In genomic region chr9:108819495-108819894, GRCm38 (mm10) we compare ENCODE assay signal across 8 mouse cellular contexts. TPM values are rescaled to one million over a fixed set of nuclear protein-coding genes. Genes with fewer than 3 reads are reported as not detected.
DNase-seq lines count a peak whose midpoint lies in the region; ATAC-seq and TF ChIP-seq lines count a peak whose summit lies in the region.

No protein-coding gene starts in this region.

- H3K36me3 ChIP-seq in liver, embryonic 11.5 days (ENCODE audit: control insufficient read depth, insufficient read depth, low read length) = peaks cover 11% of the 10 kb centered on the region
- no peaks in the 10 kb centered on the region; the same call in 1 of the 2 replicates for H3K36me3 ChIP-seq in embryonic facial prominence, embryonic 11.5 days (replicated peaks; ENCODE audit: control insufficient read depth, insufficient read depth, low read depth, low read length)
- H3K36me3 ChIP-seq in liver, postnatal 0 days (replicated peaks; ENCODE audit: insufficient read depth, low read length) = peaks cover 14% of the 10 kb centered on the region

- H3K4me3 ChIP-seq in liver, embryonic 11.5 days (ENCODE audit: low read depth, low read length) = no peak overlapping the region
- H3K4me3 ChIP-seq in embryonic facial prominence, embryonic 11.5 days (ENCODE audit: low read depth, low read length) = no peak overlapping the region
- no peak overlapping the region for H3K4me3 ChIP-seq in liver, postnatal 0 days (ENCODE audit: low read depth, low read length)

- H3K4me1 ChIP-seq in liver, embryonic 11.5 days (replicated peaks; ENCODE audit: control insufficient read depth, insufficient read depth, low read length) = no peaks in the 10 kb centered on the region
- H3K4me1 ChIP-seq in embryonic facial prominence, embryonic 11.5 days (ENCODE audit: control insufficient read depth, insufficient read depth, low read length) = no peaks in the 10 kb centered on the region
- no peaks in the 10 kb centered on the region for H3K4me1 ChIP-seq in liver, postnatal 0 days (ENCODE audit: insufficient read depth)

- no peak for TF ChIP-seq EP300 in liver, postnatal 0 days (IDR thresholded peaks at IDR 0.05; ENCODE audit: low read depth)

- H3K27ac ChIP-seq in liver, embryonic 11.5 days (ENCODE audit: low read depth, low read length) = no peak overlapping the region
- no peak overlapping the region for H3K27ac ChIP-seq in embryonic facial prominence, embryonic 11.5 days (replicated peaks; ENCODE audit: low read depth, low read length)
- H3K27ac ChIP-seq in liver, postnatal 0 days (ENCODE audit: low read depth) = no peak overlapping the region

- peaks cover 22% of the 10 kb centered on the region for H3K27me3 ChIP-seq in liver, embryonic 11.5 days (replicated peaks; ENCODE audit: control insufficient read depth, insufficient read depth, low read length)
- H3K27me3 ChIP-seq in embryonic facial prominence, embryonic 11.5 days (ENCODE audit: control insufficient read depth, insufficient read depth, low read length) = peaks cover 7% of the 10 kb centered on the region
- H3K27me3 ChIP-seq in liver, postnatal 0 days (ENCODE audit: insufficient read depth, low read length) = peaks cover 14% of the 10 kb centered on the region

- ATAC-seq in liver, embryonic 11.5 days (replicated peaks; ENCODE audit: low FRiP score) = no peak
- ATAC-seq in embryonic facial prominence, embryonic 11.5 days (replicated peaks; ENCODE audit: insufficient number of reproducible peaks, low FRiP score, low TSS enrichment, low read depth) = no peak
- ATAC-seq in liver, postnatal 0 days = peak; percentile 45

- DNase-seq in embryo, embryonic 10 days (ENCODE audit: low spot score) = peak; percentile 75
- DNase-seq in embryo, embryonic 9.5 days (ENCODE audit: extremely low spot score) = no peak
- DNase-seq in liver (peak; percentile 58), R1 (ENCODE audit: low read depth, low spot score) (peak; percentile 87)
- DNase-seq in liver, embryonic 11.5 days (ENCODE audit: low spot score) = no peak
- DNase-seq in embryonic facial prominence, embryonic 11.5 days (ENCODE audit: low spot score) = peak; percentile 62
- DNase-seq in liver, postnatal 0 days = peak; percentile 69
- peak; percentile 35 for DNase-seq in thymus, postnatal 0 days (ENCODE audit: low spot score)

- no peaks in the 10 kb centered on the region for H3K9me3 ChIP-seq in liver, embryonic 11.5 days (ENCODE audit: control insufficient read depth, low read length)
- H3K9me3 ChIP-seq in embryonic facial prominence, embryonic 11.5 days (replicated peaks; ENCODE audit: control insufficient read depth, low read length) = no peaks in the 10 kb centered on the region
- H3K9me3 ChIP-seq in liver, postnatal 0 days (ENCODE audit: low read length) = no peaks in the 10 kb centered on the region

- H3K4me2 ChIP-seq in liver, embryonic 11.5 days = no peak overlapping the region
- H3K4me2 ChIP-seq in embryonic facial prominence, embryonic 11.5 days (ENCODE audit: low read depth, low read length) = no peak overlapping the region
- H3K4me2 ChIP-seq in liver, postnatal 0 days (ENCODE audit: low read depth, low read length) = no peak overlapping the region

- 50% methylated on average over 3 of the region's 3 CpGs for WGBS in liver, embryonic 11.5 days
- 54% methylated on average over 3 of the region's 3 CpGs for WGBS in embryonic facial prominence, embryonic 11.5 days
- 56% methylated on average over 3 of the region's 3 CpGs for WGBS in liver, postnatal 0 days (ENCODE audit: insufficient replicate concordance)

- peak; percentile 81 for TF ChIP-seq CTCF in liver, postnatal 0 days (IDR thresholded peaks at IDR 0.05; ENCODE audit: low read depth)

- H3K9ac ChIP-seq in liver, embryonic 11.5 days (ENCODE audit: low read depth, low read length) = no peak overlapping the region
- no peak overlapping the region for H3K9ac ChIP-seq in embryonic facial prominence, embryonic 11.5 days (replicated peaks; ENCODE audit: low read length)
- no peak overlapping the region for H3K9ac ChIP-seq in liver, postnatal 0 days (replicated peaks)

RNA-seq across cellular contexts. Expression of gene Celsr3, which starts 6.6 kb away (rescaled TPM):
- polyA plus RNA-seq in liver, embryonic 11.5 days (2014; fragmentation: Nextera tagmentation; extraction: Ambion mirVana) = 0.08 and 0.22 TPM in 2 replicates
- 1.0 and 1.2 TPM in 2 replicates for polyA plus RNA-seq in embryonic facial prominence, embryonic 11.5 days (2014; fragmentation: Nextera tagmentation; extraction: Ambion mirVana)
- 0.09 and 0.23 TPM in 2 replicates for polyA plus RNA-seq in liver, postnatal 0 days (2015; fragmentation: Nextera tagmentation; extraction: Ambion mirVana)
- polyA plus RNA-seq in thymus, postnatal 0 days (2015; fragmentation: Nextera tagmentation; extraction: Ambion mirVana) = 0.01 and 0.08 TPM in 2 replicates

RNA-seq across cellular contexts. Expression of gene Nckipsd, which starts 11.3 kb away (rescaled TPM):
- 8.8 and 16.2 TPM in 2 replicates for polyA plus RNA-seq in liver, embryonic 11.5 days (2014; fragmentation: Nextera tagmentation; extraction: Ambion mirVana)
- 9.1 and 12.1 TPM in 2 replicates for polyA plus RNA-seq in embryonic facial prominence, embryonic 11.5 days (2014; fragmentation: Nextera tagmentation; extraction: Ambion mirVana)
- 4.5 TPM in 2 replicates for polyA plus RNA-seq in liver, postnatal 0 days (2015; fragmentation: Nextera tagmentation; extraction: Ambion mirVana)
- polyA plus RNA-seq in thymus, postnatal 0 days (2015; fragmentation: Nextera tagmentation; extraction: Ambion mirVana) = 5.7 and 6.4 TPM in 2 replicates

RNA-seq across cellular contexts. Expression of gene Slc26a6, which starts 33.6 kb away (rescaled TPM):
- 9.0 and 10.5 TPM in 2 replicates for polyA plus RNA-seq in liver, embryonic 11.5 days (2014; fragmentation: Nextera tagmentation; extraction: Ambion mirVana)
- 14.5 and 15.5 TPM in 2 replicates for polyA plus RNA-seq in embryonic facial prominence, embryonic 11.5 days (2014; fragmentation: Nextera tagmentation; extraction: Ambion mirVana)
- 2.4 TPM in 2 replicates for polyA plus RNA-seq in liver, postnatal 0 days (2015; fragmentation: Nextera tagmentation; extraction: Ambion mirVana)
- polyA plus RNA-seq in thymus, postnatal 0 days (2015; fragmentation: Nextera tagmentation; extraction: Ambion mirVana) = 7.5 and 8.5 TPM in 2 replicates

RNA-seq across cellular contexts. Expression of gene Ip6k2, which starts 35.9 kb away (rescaled TPM):
- polyA plus RNA-seq in liver, embryonic 11.5 days (2014; fragmentation: Nextera tagmentation; extraction: Ambion mirVana) = 31.8 and 37.5 TPM in 2 replicates
- polyA plus RNA-seq in embryonic facial prominence, embryonic 11.5 days (2014; fragmentation: Nextera tagmentation; extraction: Ambion mirVana) = 113 and 118 TPM in 2 replicates
- polyA plus RNA-seq in liver, postnatal 0 days (2015; fragmentation: Nextera tagmentation; extraction: Ambion mirVana) = 12.4 and 18.6 TPM in 2 replicates
- 40.9 and 49.8 TPM in 2 replicates for polyA plus RNA-seq in thymus, postnatal 0 days (2015; fragmentation: Nextera tagmentation; extraction: Ambion mirVana)

Comparison
In these comparisons a context has a peak if more than half of its experiments do, and no peak if none do; other contexts are left out.
1. DNase-seq: peak in embryo, embryonic 10 days (single experiment), liver (single experiment), R1 (single experiment), embryonic facial prominence, embryonic 11.5 days (single experiment), liver, postnatal 0 days (single experiment) and thymus, postnatal 0 days (single experiment); none in embryo, embryonic 9.5 days (single experiment) and liver, embryonic 11.5 days (single experiment).